Mouse (Mus musculus) myocyte (in vitro differentiated cells): ENCODE data around the gene Pgs1.

ENCODE experiments used
- CEBPB ChIP-seq: IDR thresholded peaks from 2 replicates; pipeline ENCODE4 v1.6.1; 2011; ENCODE audit warnings: mild to moderate bottlenecking, moderate library complexity; ENCODE audit not compliant: poor library complexity, insufficient read depth, severe bottlenecking
- MAX ChIP-seq: IDR thresholded peaks from one replicate; pipeline ENCODE4 v1.6.1; 2011; ENCODE audit warnings: low read depth, mild to moderate bottlenecking, control low read depth
- MYOD1 ChIP-seq, 3 experiments: IDR thresholded peaks; one replicate each; pipeline ENCODE4 v1.6.1; 2011; ENCODE audit warnings: control low read depth in 2 of 3, low read depth in 2 of 3, mild to moderate bottlenecking in 2 of 3, moderate library complexity in 1 of 3; ENCODE audit not compliant: insufficient read length in 2 of 3, control insufficient read depth in 1 of 3
- MYOG ChIP-seq, 3 experiments: IDR thresholded peaks; one replicate each; pipeline ENCODE4 v1.6.1; 2011; ENCODE audit warnings: control low read depth in 2 of 3, low read depth in 2 of 3, mild to moderate bottlenecking in 2 of 3; ENCODE audit not compliant: insufficient read length in 2 of 3, control insufficient read depth in 1 of 3, insufficient read depth in 1 of 3
- POLR2A ChIP-seq: IDR thresholded peaks from one replicate; pipeline ENCODE4 v1.6.1; 2011; ENCODE audit warnings: low read depth, mild to moderate bottlenecking, control low read depth, moderate library complexity; ENCODE audit not compliant: insufficient read length
- POLR2AphosphoS2 ChIP-seq: IDR thresholded peaks from one replicate; pipeline ENCODE4 v1.6.1; 2011; ENCODE audit warnings: low read depth, control low read depth; ENCODE audit not compliant: insufficient read length
- SRF ChIP-seq: IDR thresholded peaks from one replicate; pipeline ENCODE4 v1.6.1; 2011; ENCODE audit warnings: low read depth; ENCODE audit not compliant: control insufficient read depth, insufficient read length
- TCF3 ChIP-seq: IDR thresholded peaks from one replicate; pipeline ENCODE4 v1.6.1; 2011; ENCODE audit warnings: low read depth, control low read depth; ENCODE audit not compliant: insufficient read length
- USF1 ChIP-seq: IDR thresholded peaks from one replicate; pipeline ENCODE4 v1.6.1; 2011; ENCODE audit warnings: low read depth, mild to moderate bottlenecking, control low read depth, moderate library complexity

DNA sequence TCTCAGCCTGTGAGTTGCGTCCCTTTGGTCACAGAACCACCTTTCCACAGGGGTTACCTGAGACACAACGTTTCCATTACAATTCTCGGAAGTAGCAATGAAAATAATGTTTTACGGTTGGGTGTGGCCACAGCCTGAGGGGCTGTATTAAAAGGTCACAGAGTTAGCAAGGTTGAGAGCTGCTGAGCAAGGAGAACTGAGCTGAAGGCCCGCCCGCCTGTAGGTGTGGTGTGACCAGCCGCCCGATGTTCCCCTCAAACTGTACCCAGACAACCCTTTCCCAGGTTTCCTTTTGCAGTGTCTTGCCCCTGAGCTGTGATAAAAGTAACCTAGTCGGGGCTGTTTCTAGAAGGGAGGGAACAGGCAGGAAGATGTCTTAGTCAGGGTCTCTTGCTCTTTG lies 49.0 kb downstream of the Pgs1 start:
- TF ChIP-seq TCF3 (no peak), POLR2A (no peak), MAX (no peak), USF1 (no peak), SRF (no peak), CEBPB (no peak), MYOD1 (IDR thresholded peaks at IDR 0.05; ENCODE audit: control insufficient read depth in 1 of 3, insufficient read length in 2 of 3, low read depth in 2 of 3) (no peak), MYOG (IDR thresholded peaks at IDR 0.05; ENCODE audit: control insufficient read depth in 1 of 3, insufficient read depth in 1 of 3, insufficient read length in 2 of 3, low read depth in 2 of 3) (no peak), POLR2AphosphoS2 (no peak)
